Mouse (Mus musculus) myocyte (in vitro differentiated cells): ENCODE results near the gene Tap2. TPM values are rescaled to one million over a fixed set of nuclear protein-coding genes. Genes with fewer than 3 reads are reported as not detected.
"Not testable (repeated sequence)": the region's sequence is repeated elsewhere in the genome, so short reads cannot be mapped to it uniquely, and the experiment has no call there.

Experiments
- H3K27me3 ChIP-seq: one replicate; pipeline ENCODE4 v1.6.1; 2011; ENCODE audit not compliant: control insufficient read depth, insufficient read depth, insufficient read length
- H3K36me3 ChIP-seq: one replicate; pipeline ENCODE4 v1.6.1; 2011; ENCODE audit not compliant: control insufficient read depth, insufficient read depth
- H3K4me2 ChIP-seq: one replicate; pipeline ENCODE4 v1.6.1; 2011; ENCODE audit warnings: low read depth, control low read depth
- H3K4me3 ChIP-seq: one replicate; pipeline ENCODE4 v1.5.1; 2011; ENCODE audit warnings: mild to moderate bottlenecking, control low read depth, moderate library complexity
- H3K79me2 ChIP-seq: one replicate; pipeline ENCODE4 v1.6.1; 2011; ENCODE audit not compliant: control insufficient read depth, insufficient read depth
- H3ac ChIP-seq: one replicate; pipeline ENCODE4 v1.6.1; 2011; ENCODE audit not compliant: control insufficient read depth, insufficient read length
- CEBPB ChIP-seq: IDR thresholded peaks from 2 replicates; pipeline ENCODE4 v1.6.1; 2011; ENCODE audit warnings: mild to moderate bottlenecking, moderate library complexity; ENCODE audit not compliant: poor library complexity, insufficient read depth, severe bottlenecking
- E2F4 ChIP-seq: IDR thresholded peaks from one replicate; pipeline ENCODE4 v1.6.1; 2011; ENCODE audit warnings: mild to moderate bottlenecking, control low read depth, moderate library complexity; ENCODE audit not compliant: insufficient read depth
- MAX ChIP-seq: IDR thresholded peaks from one replicate; pipeline ENCODE4 v1.6.1; 2011; ENCODE audit warnings: low read depth, mild to moderate bottlenecking, control low read depth
- MYOD1 ChIP-seq, 3 experiments: IDR thresholded peaks; one replicate each; pipeline ENCODE4 v1.6.1; 2011; ENCODE audit warnings: control low read depth in 2 of 3, low read depth in 2 of 3, mild to moderate bottlenecking in 2 of 3, moderate library complexity in 1 of 3; ENCODE audit not compliant: insufficient read length in 2 of 3, control insufficient read depth in 1 of 3
- MYOG ChIP-seq, 3 experiments: IDR thresholded peaks; one replicate each; pipeline ENCODE4 v1.6.1; 2011; ENCODE audit warnings: control low read depth in 2 of 3, low read depth in 2 of 3, mild to moderate bottlenecking in 2 of 3; ENCODE audit not compliant: insufficient read length in 2 of 3, control insufficient read depth in 1 of 3, insufficient read depth in 1 of 3
- POLR2A ChIP-seq: IDR thresholded peaks from one replicate; pipeline ENCODE4 v1.6.1; 2011; ENCODE audit warnings: low read depth, mild to moderate bottlenecking, control low read depth, moderate library complexity; ENCODE audit not compliant: insufficient read length
- POLR2AphosphoS2 ChIP-seq: IDR thresholded peaks from one replicate; pipeline ENCODE4 v1.6.1; 2011; ENCODE audit warnings: low read depth, control low read depth; ENCODE audit not compliant: insufficient read length
- REST ChIP-seq: IDR thresholded peaks from one replicate; pipeline ENCODE4 v1.6.1; 2011; ENCODE audit warnings: mild to moderate bottlenecking, control low read depth, moderate library complexity; ENCODE audit not compliant: insufficient read depth, insufficient read length
- SRF ChIP-seq: IDR thresholded peaks from one replicate; pipeline ENCODE4 v1.6.1; 2011; ENCODE audit warnings: low read depth; ENCODE audit not compliant: control insufficient read depth, insufficient read length
- TCF12 ChIP-seq: IDR thresholded peaks from one replicate; pipeline ENCODE4 v1.6.1; 2011; ENCODE audit warnings: mild to moderate bottlenecking, control low read depth; ENCODE audit not compliant: poor library complexity, insufficient read depth, severe bottlenecking
- TCF3 ChIP-seq: IDR thresholded peaks from one replicate; pipeline ENCODE4 v1.6.1; 2011; ENCODE audit warnings: low read depth, control low read depth; ENCODE audit not compliant: insufficient read length
- USF1 ChIP-seq: IDR thresholded peaks from one replicate; pipeline ENCODE4 v1.6.1; 2011; ENCODE audit warnings: low read depth, mild to moderate bottlenecking, control low read depth, moderate library complexity
- polyA plus RNA-seq: library from polyadenylated mRNA; unstranded; fragments of >200 nt; fragmentation: generic; extraction: Trizol; gene quantifications from one replicate; pipeline ENCODE4 v1.2.1, GENCODE M21; 2012; ENCODE audit warnings: missing spikeins

Gene Tap2
- polyA plus RNA-seq, 1 experiment: 5.3 TPM

DNA sequence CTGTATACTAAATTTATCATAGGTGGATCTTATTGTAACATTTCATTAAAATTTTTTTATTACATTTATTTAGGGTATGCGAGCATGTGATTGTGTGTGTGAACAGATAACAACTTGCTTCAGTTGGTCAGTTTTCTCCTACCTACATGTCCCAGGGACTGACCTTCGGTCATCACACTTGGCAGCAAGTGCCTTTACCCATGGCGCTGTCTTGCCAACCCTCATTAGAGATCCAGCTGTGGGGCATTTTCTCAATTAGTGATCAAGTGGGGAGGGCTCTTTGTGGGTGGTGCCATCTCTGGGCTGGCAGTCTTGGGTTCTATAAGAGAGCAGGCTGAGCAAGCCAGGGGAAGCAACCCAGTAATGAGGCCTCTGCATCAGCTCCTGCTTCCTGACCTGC lies 21.5 kb downstream of the Tap2 start:
- Histone ChIP-seq H3K4me2 (no peak overlapping the region), H3K27me3 (no peaks in the 10 kb centered on the region)
- no peak for TF ChIP-seq REST
- no peak for TF ChIP-seq MYOD1 (IDR thresholded peaks at IDR 0.05; ENCODE audit: control insufficient read depth in 1 of 3, insufficient read length in 2 of 3, low read depth in 2 of 3)
- TF ChIP-seq SRF: no peak
- no peak for TF ChIP-seq TCF12
- no peak for TF ChIP-seq TCF3
- TF ChIP-seq MYOG (IDR thresholded peaks at IDR 0.05; ENCODE audit: control insufficient read depth in 1 of 3, insufficient read depth in 1 of 3, insufficient read length in 2 of 3, low read depth in 2 of 3): no peak
- TF ChIP-seq CEBPB: no peak
- no peak for TF ChIP-seq POLR2AphosphoS2
- TF ChIP-seq USF1: no peak
- no peak for TF ChIP-seq E2F4
- TF ChIP-seq POLR2A: no peak
- no peak for TF ChIP-seq MAX

DNA sequence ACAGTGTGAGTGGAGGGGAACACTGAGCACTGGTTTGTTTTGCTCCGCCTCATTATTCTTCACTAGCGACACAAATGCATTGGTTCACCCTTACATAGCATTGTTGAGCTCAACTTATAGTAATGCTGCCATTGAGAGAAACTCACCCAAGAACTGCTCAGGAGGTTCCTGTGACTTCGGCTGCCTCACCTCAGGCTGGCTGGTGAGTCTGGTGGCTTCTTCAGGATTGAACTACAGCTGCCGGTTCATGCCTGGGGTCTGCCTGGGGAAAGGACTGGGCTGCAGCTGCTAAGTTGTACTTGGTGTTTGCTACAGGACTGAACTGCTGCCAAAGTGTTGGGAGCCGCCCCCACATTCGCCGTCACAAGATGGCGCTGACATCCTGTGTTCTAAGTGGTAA lies 22.1 kb downstream of the Tap2 start:
- H3K27me3 ChIP-seq: no peaks in the 10 kb centered on the region
- TF ChIP-seq MYOG (IDR thresholded peaks at IDR 0.05; ENCODE audit: control insufficient read depth in 1 of 3, insufficient read depth in 1 of 3, insufficient read length in 2 of 3, low read depth in 2 of 3) (no peak), CEBPB (no peak), MAX (no peak), TCF3 (no peak), POLR2AphosphoS2 (no peak), SRF (no peak), E2F4 (no peak), TCF12 (no peak), POLR2A (no peak), REST (no peak), MYOD1 (IDR thresholded peaks at IDR 0.05; ENCODE audit: control insufficient read depth in 1 of 3, insufficient read length in 2 of 3, low read depth in 2 of 3) (no peak), USF1 (no peak)
- no peaks in the 10 kb centered on the region for H3K79me2 ChIP-seq
- no peak overlapping the region for H3K4me2 ChIP-seq
- H3K36me3 ChIP-seq: no peaks in the 10 kb centered on the region
- H3ac ChIP-seq: no peak overlapping the region
- no peak overlapping the region for H3K4me3 ChIP-seq

More for the DNA sequence above, 21.5 kb downstream of the Tap2 start:
- Histone ChIP-seq H3K79me2 (no peaks in the 10 kb centered on the region), H3K36me3 (no peaks in the 10 kb centered on the region), H3K4me3 (no peak overlapping the region), H3ac (no peak overlapping the region)

DNA sequence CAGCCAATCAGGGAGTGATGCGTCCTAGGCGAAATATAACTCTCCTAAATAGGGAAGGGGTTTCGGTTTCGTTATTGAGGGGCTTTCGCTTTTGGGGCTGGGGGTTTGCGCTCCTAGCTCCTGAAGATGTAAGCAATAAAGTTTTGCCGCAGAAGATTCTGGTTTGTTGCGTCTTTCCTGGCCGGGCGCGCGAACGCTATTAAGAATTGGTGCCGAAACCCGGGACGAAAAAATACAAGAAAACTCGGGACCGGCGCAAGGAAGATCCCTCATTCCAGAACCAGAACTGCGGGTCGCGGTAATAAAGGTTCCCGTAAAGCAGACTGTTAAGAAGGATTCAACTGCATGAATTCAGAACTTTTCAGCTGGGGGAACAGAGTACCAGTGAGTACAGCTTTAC lies 22.6 kb downstream of the Tap2 start:
- not testable (repeated sequence) for H3ac ChIP-seq, H3K4me2 ChIP-seq, H3K36me3 ChIP-seq, H3K4me3 ChIP-seq, H3K79me2 ChIP-seq, H3K27me3 ChIP-seq

DNA sequence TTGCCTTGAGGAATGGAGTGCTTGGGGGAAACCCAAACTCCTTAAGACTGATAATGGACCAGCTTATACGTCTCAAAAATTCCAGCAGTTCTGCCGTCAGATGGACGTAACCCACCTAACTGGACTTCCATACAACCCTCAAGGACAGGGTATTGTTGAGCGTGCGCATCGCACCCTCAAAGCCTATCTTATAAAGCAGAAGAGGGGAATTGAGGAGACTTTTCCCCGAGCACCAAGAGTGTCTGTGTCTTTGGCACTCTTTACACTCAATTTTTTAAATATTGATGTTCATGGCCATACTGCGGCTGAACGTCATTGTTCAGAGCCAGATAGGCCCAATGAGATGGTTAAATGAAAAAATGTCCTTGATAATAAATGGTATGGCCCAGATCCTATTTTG lies 27.6 kb downstream of the Tap2 start:
- not testable (repeated sequence) for H3K4me3 ChIP-seq, H3K79me2 ChIP-seq, H3K4me2 ChIP-seq, H3K27me3 ChIP-seq, H3K36me3 ChIP-seq, H3ac ChIP-seq

DNA sequence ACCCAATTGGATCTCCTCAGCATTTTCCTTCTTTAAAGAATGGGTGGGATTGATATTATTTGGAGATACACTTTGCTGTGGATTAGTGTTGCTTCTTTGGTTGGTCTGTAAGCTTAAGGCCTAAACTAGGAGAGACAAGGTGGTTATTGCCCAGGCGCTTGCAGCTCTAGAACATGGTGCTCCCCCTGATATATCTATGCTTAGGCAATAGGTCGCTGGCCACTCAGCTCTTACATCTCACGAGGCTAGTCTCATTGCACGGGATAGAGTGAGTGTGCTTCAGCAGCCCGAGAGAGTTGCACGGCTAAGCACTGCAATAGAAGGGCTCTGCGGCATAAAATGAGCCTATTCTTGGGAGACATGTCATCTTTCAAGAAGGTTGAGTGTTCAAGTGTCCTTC lies 28.7 kb downstream of the Tap2 start:
- H3K79me2 ChIP-seq, H3K4me2 ChIP-seq, H3K36me3 ChIP-seq, H3ac ChIP-seq, H3K4me3 ChIP-seq: not testable (repeated sequence)
- peaks cover 10% of the 10 kb centered on the region for H3K27me3 ChIP-seq

DNA sequence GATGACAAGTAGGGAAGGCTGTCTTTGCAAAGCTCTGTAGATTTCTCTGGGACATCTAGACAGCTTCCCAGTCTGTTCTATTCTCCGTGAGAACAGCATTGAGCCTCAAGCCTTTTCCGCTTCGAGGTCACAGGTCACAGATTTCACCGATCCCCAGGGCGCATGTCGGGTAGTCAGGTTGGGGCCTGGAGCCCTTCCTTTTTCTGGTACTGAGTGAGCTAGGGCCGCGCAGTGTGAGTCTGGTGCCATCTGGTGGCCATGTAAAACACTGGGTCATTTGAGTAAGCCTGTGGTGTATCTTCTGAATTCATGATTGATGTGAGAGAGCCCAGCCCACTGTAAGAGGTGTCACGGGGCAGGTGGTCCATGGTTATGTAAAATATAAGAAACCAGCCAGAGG lies 31.6 kb downstream of the Tap2 start:
- Histone ChIP-seq H3K36me3 (no peaks in the 10 kb centered on the region), H3K4me3 (no peak overlapping the region), H3ac (no peak overlapping the region), H3K27me3 (peaks cover 10% of the 10 kb centered on the region), H3K79me2 (no peaks in the 10 kb centered on the region), H3K4me2 (no peak overlapping the region)
- TF ChIP-seq MAX (no peak), CEBPB (no peak), SRF (no peak), REST (no peak), USF1 (no peak), POLR2AphosphoS2 (no peak), POLR2A (no peak), MYOG (IDR thresholded peaks at IDR 0.05; ENCODE audit: control insufficient read depth in 1 of 3, insufficient read depth in 1 of 3, insufficient read length in 2 of 3, low read depth in 2 of 3) (no peak), TCF12 (no peak), MYOD1 (IDR thresholded peaks at IDR 0.05; ENCODE audit: control insufficient read depth in 1 of 3, insufficient read length in 2 of 3, low read depth in 2 of 3) (no peak)
